Mouse (Mus musculus): Measurements from ENCODE around the gene Slc8b1.

DNA sequence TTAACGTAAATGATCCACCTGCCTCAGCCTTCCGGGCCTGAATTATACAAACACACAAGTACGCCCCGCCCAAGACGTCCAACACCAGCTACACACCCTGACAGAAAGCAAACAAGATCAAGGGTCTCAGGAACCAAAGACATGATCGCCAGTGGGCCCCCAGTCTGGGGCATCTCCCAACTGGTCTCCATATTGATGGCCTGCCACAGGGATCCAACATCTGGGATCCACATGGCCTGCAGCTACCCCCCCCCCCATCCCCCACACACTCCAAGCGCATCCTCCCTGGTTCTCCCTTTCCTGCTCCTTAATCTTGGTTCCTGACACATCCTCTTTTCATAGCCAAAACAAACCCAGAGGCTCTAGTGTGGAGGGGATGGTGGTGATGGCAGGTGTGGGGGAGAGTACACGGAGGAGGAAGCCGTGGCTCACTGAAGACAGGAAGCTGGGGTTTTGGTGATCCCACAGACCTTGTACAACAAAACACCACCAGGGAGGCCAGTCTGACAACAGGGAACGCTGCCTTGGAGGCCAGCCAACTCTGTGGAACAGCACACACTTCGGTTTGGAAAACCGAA is 67.6 kb downstream of the Slc8b1 start:
- TF ChIP-seq MAFK (IDR thresholded peaks at IDR 0.05; ENCODE audit: insufficient read depth, low read depth, low read length) (no peak), ZNF384 (IDR thresholded peaks at IDR 0.05; ENCODE audit: low read depth, low read length) (no peak), ZC3H11A (IDR thresholded peaks at IDR 0.05; ENCODE audit: borderline replicate concordance, low read depth, low read length) (no peak)
